In genomic region chrX:56736226-56736625, GRCm38 (mm10) we compare ENCODE assay signal across 20 mouse cellular contexts. TPM values are rescaled to one million over a fixed set of nuclear protein-coding genes. Genes with fewer than 3 reads are reported as not detected.
DNase-seq lines count a peak whose midpoint lies in the region; ATAC-seq lines count a peak whose summit lies in the region.
"Had no signal": no experiment of that assay in that cellular context is flagged by ENCODE, and none has a peak within 500 bp of the region (broad histone marks: within the 10 kb centered on the region; RNA-seq: fewer than 3 reads in every experiment).

No protein-coding gene starts in this region.

- peaks cover 25% of the 10 kb centered on the region for H3K4me1 ChIP-seq in heart, embryonic 13.5 days
- no peaks in the 10 kb centered on the region for H3K4me1 ChIP-seq in lung, embryonic 16.5 days (replicated peaks; ENCODE audit: control insufficient read depth, insufficient read depth, low read length)
- H3K4me1 ChIP-seq in limb, embryonic 10.5 days, result 0 out of 2 replicates have a peak, but pooled peaks cover 3% of the 10 kb centered on the region
- H3K4me1 ChIP-seq: embryonic facial prominence, embryonic 13.5 days; forebrain, embryonic 12.5 days; hindbrain, embryonic 12.5 days had no signal

- H3K9ac ChIP-seq in heart, embryonic 13.5 days, result no peak overlapping the region
- no peak overlapping the region for H3K9ac ChIP-seq in lung, embryonic 16.5 days (ENCODE audit: low read length)
- H3K9ac ChIP-seq: embryonic facial prominence, embryonic 13.5 days; forebrain, embryonic 12.5 days; hindbrain, embryonic 12.5 days had no signal

- H3K36me3 ChIP-seq in heart, embryonic 13.5 days, result 0 out of 2 replicates have a peak, but pooled peaks cover 3% of the 10 kb centered on the region
- H3K36me3 ChIP-seq in lung, embryonic 16.5 days (ENCODE audit: control insufficient read depth, insufficient read depth, low read length), result no peaks in the 10 kb centered on the region
- H3K36me3 ChIP-seq in limb, embryonic 10.5 days, result no peaks in the 10 kb centered on the region
- H3K36me3 ChIP-seq: embryonic facial prominence, embryonic 13.5 days; forebrain, embryonic 12.5 days; hindbrain, embryonic 12.5 days had no signal

- no peak overlapping the region for H3K4me3 ChIP-seq in heart, embryonic 13.5 days
- H3K4me3 ChIP-seq in lung, embryonic 16.5 days (ENCODE audit: low read length), result no peak overlapping the region
- no peak overlapping the region for H3K4me3 ChIP-seq in limb, embryonic 10.5 days
- H3K4me3 ChIP-seq: embryonic facial prominence, embryonic 13.5 days; forebrain, embryonic 12.5 days; hindbrain, embryonic 12.5 days had no signal

- no peak for DNase-seq in heart, postnatal 36 days
- DNase-seq in lung, postnatal 36 days, result no peak
- DNase-seq in Muller cell, postnatal 12 days (ENCODE audit: inconsistent ontology term), result peak; percentile 17
- peak; percentile 5 for DNase-seq in ZHBTc4 (ENCODE audit: low read depth, low spot score)
- DNase-seq in limb, embryonic 10.5 days (ENCODE audit: low spot score), result no peak
- DNase-seq: adrenal gland, postnatal 10 days; cerebellum, adult 18-20 months; cerebellum, adult 9-11 months; cerebellum, postnatal 36 days; gastrocnemius, postnatal 10 days; heart, postnatal 4 days had no signal

- H3K9me3 ChIP-seq in heart, embryonic 13.5 days, result no peaks in the 10 kb centered on the region
- no peaks in the 10 kb centered on the region for H3K9me3 ChIP-seq in lung, embryonic 16.5 days (ENCODE audit: control insufficient read depth, low read length)
- H3K9me3 ChIP-seq in limb, embryonic 10.5 days (replicated peaks), result no peaks in the 10 kb centered on the region
- H3K9me3 ChIP-seq: embryonic facial prominence, embryonic 13.5 days; forebrain, embryonic 12.5 days; hindbrain, embryonic 12.5 days had no signal

- no peak for ATAC-seq in heart, embryonic 13.5 days (ENCODE audit: extremely low read depth, insufficient number of reproducible peaks, low FRiP score, low TSS enrichment)
- no peak for ATAC-seq in lung, embryonic 16.5 days (ENCODE audit: low read depth)
- ATAC-seq: forebrain, embryonic 16.5 days; hindbrain, embryonic 16.5 days; inflammation-experienced regulatory T-cells, adult 6 months; intestine, postnatal 0 days had no signal

- no peak overlapping the region for H3K4me2 ChIP-seq in heart, embryonic 13.5 days
- peak overlapping the region; percentile 8; the same call in 1 of the 2 replicates for H3K4me2 ChIP-seq in lung, embryonic 16.5 days (ENCODE audit: low read depth, low read length)
- H3K4me2 ChIP-seq: embryonic facial prominence, embryonic 13.5 days; forebrain, embryonic 12.5 days; hindbrain, embryonic 12.5 days had no signal

- 46% methylated on average over 1 of the region's 1 CpGs for WGBS in heart, embryonic 13.5 days
- 60% methylated on average over 1 of the region's 1 CpGs for WGBS in lung, embryonic 16.5 days
- WGBS in limb, embryonic 10.5 days, result 36% methylated on average over 1 of the region's 1 CpGs

- intact Hi-C loops in heart, postnatal 36 days (cut with DNase I), result loop anchor here (10.0 kb wide), 2 partner anchors 319 to 649 kb away; partner anchors contain the start of gene Htatsf1

- no peaks in the 10 kb centered on the region for H3K27me3 ChIP-seq in heart, embryonic 13.5 days (replicated peaks)
- no peaks in the 10 kb centered on the region for H3K27me3 ChIP-seq in lung, embryonic 16.5 days (ENCODE audit: control insufficient read depth, insufficient read depth, low read depth, low read length)
- peaks cover 7% of the 10 kb centered on the region; the same call in 1 of the 2 replicates for H3K27me3 ChIP-seq in limb, embryonic 10.5 days (ENCODE audit: low read depth, poor library complexity, severe bottlenecking)
- H3K27me3 ChIP-seq: embryonic facial prominence, embryonic 13.5 days; forebrain, embryonic 12.5 days; hindbrain, embryonic 12.5 days had no signal

- 0 out of 2 replicates have a peak overlapping the region, but pooled peaks have one; percentile 24 for H3K27ac ChIP-seq in heart, embryonic 13.5 days (replicated peaks)
- no peak overlapping the region for H3K27ac ChIP-seq in lung, embryonic 16.5 days (ENCODE audit: low read length)
- H3K27ac ChIP-seq in limb, embryonic 10.5 days, result no peak overlapping the region
- H3K27ac ChIP-seq: embryonic facial prominence, embryonic 13.5 days; forebrain, embryonic 12.5 days; hindbrain, embryonic 12.5 days had no signal

RNA-seq across cellular contexts. Expression of gene Fhl1, which starts 4.6 kb away (rescaled TPM):
- 156 and 174 TPM in 2 replicates for polyA plus RNA-seq in heart, embryonic 13.5 days (2015; fragmentation: Nextera tagmentation; extraction: Ambion mirVana)
- 100 to 1,000 TPM; 102 to 120 TPM for total RNA-seq in heart, postnatal 36 days (2021)
- 545 and 603 TPM in 2 replicates for polyA plus RNA-seq in lung, embryonic 16.5 days (2015; fragmentation: Nextera tagmentation; extraction: Ambion mirVana)
- polyA plus RNA-seq in limb, embryonic 10.5 days (2016; fragmentation: Nextera tagmentation; extraction: Ambion mirVana), result 45.0 and 49.2 TPM in 2 replicates
- polyA plus RNA-seq: inflammation-experienced regulatory T-cells, adult 6 months had no signal

Comparison
In these comparisons a context has a peak if more than half of its experiments do, and no peak if none do; other contexts are left out.
1. DNase-seq: peak in Muller cell, postnatal 12 days (single experiment) and ZHBTc4 (single experiment); none in heart, postnatal 36 days (0 of 2), lung, postnatal 36 days (single experiment) and limb, embryonic 10.5 days (single experiment).